Mouse (Mus musculus): ENCODE results near the gene Pou2f3. TPM values are rescaled to one million over a fixed set of nuclear protein-coding genes. Genes with fewer than 3 reads are reported as not detected.

Pou2f3 gene
- 0.29 TPM for polyA plus RNA-seq (2014; fragmentation: Illumina TruSeq; extraction: RNeasy Lipid Tissue Mini Kit (QIAGEN cat#74804); ENCODE audit: low read depth, low replicate concordance)

DNA sequence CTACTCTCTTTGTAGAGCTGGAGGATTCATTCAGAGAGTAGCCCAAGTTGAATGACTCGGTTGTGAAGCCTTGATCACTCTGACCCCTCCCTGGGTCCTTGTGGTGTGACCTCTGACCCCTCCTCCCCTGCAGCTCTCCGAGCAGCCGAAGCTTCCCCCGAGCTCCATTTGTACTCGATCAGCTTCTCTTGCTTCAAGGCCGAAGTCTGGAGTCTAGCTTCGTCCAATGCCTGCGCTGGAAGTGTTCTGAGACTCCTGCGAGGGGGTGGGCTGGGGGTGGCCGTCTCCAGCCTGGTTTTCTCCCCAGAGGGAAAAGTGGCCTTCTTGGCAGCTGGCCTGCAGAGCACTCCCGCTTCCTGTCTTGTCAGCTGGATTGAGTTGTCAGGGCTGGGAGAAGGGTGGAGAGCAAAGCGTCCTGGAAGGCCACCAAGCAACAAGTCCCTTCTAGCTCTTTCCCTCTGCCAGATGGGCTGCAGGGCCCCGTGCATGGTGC, at the start of gene Pou2f3:
Pou2f3 (minus strand) TSS at position 180 of the 493 bp plus-strand sequence.

DNA sequence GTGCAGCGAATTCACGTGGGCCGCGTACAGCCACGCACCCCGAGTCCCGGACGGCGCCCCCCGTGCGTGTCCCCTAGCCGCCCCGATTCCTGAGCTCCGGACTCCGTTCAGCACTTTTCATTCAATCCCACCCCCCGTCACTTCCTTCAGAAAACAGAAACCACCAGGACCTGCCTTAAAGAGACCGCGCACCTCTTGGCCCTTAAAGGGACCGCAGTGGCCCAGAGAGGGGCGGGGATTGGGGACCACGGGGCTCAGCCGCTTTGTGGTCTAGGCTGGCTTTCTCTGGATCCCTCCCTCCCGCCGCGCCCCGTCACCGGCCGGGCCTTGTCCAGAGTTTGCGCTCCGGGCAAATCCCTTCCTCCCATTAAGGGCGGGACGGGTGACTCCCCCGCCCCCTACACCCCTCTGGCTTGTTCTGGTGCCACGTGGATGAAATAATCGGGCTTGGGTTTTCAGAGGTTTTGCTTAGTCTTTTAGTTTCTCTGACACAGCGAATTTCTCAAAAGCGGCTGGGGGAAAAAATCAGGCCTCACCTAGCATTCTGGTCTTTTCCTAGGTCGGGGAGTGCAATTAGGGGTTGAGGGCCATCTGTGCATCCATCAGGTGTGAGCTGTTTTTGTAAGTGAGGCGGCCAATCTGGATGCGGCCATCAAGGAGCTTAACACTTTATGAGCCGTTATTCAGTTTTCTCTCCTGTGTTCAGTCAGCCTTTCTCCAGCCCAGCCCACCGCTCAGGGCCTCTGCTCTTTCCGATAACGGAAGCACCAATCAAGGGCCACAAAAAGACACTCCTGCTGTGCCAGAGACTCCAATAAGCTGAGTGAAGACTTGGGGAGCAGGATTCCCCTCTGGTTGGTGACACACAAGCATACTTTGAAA, 29.8 kb upstream of the Pou2f3 start, which contains the start of gene Oaf:
Oaf (minus strand) TSS at position 200 of the 882 bp plus-strand sequence.

DNA sequence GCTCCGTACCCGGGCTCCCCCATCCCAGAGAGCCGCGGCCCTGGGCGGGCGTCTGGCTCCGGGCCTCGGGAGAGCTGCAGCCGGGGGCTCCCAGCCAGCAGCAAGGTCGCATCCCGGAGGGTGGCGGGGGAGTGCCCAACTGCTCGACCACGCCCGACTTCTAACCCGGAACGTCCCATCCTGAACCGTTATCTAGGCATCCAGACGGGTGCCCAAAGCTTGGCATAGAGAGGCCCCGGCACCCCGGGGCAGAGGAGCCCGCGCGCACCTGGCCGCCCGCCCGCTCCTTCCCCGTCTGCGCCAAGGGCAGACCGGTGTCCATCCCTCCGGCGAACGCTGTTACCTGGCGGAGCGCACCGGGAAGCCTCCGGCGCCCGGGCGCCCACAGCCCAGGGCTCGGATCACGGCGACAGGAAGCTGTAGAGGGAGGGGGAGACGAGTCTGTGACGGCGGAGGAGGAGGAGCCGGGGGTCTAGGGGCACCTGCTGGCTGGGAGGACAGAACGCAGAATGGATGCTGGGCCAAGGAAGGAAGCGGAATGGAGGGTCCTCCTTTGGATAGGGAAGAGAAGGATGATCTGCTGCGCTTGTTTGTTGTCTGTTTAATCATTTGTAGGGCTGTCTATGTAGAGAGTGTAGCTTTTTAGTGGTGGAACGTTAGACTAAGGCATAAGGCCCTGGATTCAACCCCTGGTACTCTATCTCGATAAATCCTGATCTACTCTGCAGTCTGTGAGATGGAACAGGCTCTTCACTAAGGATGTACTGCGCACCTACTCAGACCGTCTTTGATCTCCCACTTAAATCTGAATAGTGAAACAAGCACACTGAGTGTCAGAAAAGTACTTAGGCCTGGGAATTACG, 93.8 kb downstream of the Pou2f3 start, which contains the start of gene Tmem136:
Tmem136 (minus strand) TSS at position 437 of the 863 bp plus-strand sequence.

DNA sequence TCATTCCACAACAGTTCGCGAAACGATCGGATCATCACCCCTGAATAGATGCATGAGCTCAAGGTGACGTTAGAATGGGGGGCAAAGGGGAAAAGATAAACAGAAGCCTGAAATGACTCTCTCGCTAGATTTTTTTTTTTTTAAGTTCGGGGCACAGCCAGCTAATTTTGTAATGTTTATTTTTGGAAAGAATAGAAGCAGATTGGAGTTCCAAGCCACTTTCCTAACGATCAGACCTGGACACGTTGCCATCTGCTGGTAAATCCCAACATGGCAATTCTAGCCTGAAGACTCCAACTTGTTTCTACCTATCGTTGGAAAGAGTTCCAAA, 103.0 kb downstream of the Pou2f3 start, which contains the start of gene Arhgef12:
Arhgef12 (minus strand) TSS at position 53 of the 331 bp plus-strand sequence.

Other genes starting within 250 kb of the Pou2f3 start
- 104 TPM for gene Arhgef12, start 103.1 kb downstream of the Pou2f3 start, polyA plus RNA-seq (2014; fragmentation: Illumina TruSeq; extraction: RNeasy Lipid Tissue Mini Kit (QIAGEN cat#74804); ENCODE audit: low read depth, low replicate concordance)
- 8.6 TPM for gene Tmem136, start 93.8 kb downstream of the Pou2f3 start, polyA plus RNA-seq (2014; fragmentation: Illumina TruSeq; extraction: RNeasy Lipid Tissue Mini Kit (QIAGEN cat#74804); ENCODE audit: low read depth, low replicate concordance)
- 1.2 TPM for gene Oaf, start 29.5 kb upstream of the Pou2f3 start, polyA plus RNA-seq (2014; fragmentation: Illumina TruSeq; extraction: RNeasy Lipid Tissue Mini Kit (QIAGEN cat#74804); ENCODE audit: low read depth, low replicate concordance)
- not detected for gene Trim29, start 100.5 kb upstream of the Pou2f3 start, polyA plus RNA-seq (2014; fragmentation: Illumina TruSeq; extraction: RNeasy Lipid Tissue Mini Kit (QIAGEN cat#74804); ENCODE audit: low read depth, low replicate concordance)